Mouse (Mus musculus) brain, embryonic 14.5 days (tissue): ENCODE data around the gene Cldn22.

ENCODE experiments used
- CTCF ChIP-seq: fragments of 200-500 bp; IDR thresholded peaks from 2 replicates; pipeline ENCODE4 v1.5.1; 2012; ENCODE audit warnings: inconsistent platforms, mild to moderate bottlenecking, moderate library complexity, borderline replicate concordance; ENCODE audit not compliant: insufficient read depth, insufficient read length; ENCODE audit errors: extremely low read depth
- POLR2A ChIP-seq: fragments of 200-500 bp; IDR thresholded peaks from 2 replicates; pipeline ENCODE4 v1.6.1; 2012; ENCODE audit warnings: mild to moderate bottlenecking, inconsistent platforms, borderline replicate concordance; ENCODE audit not compliant: poor library complexity, insufficient read depth, insufficient read length, severe bottlenecking; ENCODE audit errors: extremely low read depth

GRCm38 (mm10) chr8:47826911-47827310, 2.6 kb downstream of the Cldn22 start:
- TF ChIP-seq POLR2A (no peak), CTCF (no peak)
